Mouse (Mus musculus) cerebellum, postnatal 10 days (tissue): ENCODE measurements at regions not wholly inside any gene's neighbourhood (a gene's known extent, or its start where the extent isn't known, plus 50 kb on each side); places are given as distances from the start of the nearest gene placed in this dataset.
"Not testable (repeated sequence)": the region's sequence is repeated elsewhere in the genome, so short reads cannot be mapped to it uniquely, and the experiment has no call there.

Source experiments
- DNase-seq, 2 experiments: peaks; one replicate each; pipeline ENCODE4 v3.0.0; 2021; ENCODE audit warnings: mixed read lengths in 2 of 2

DNA sequence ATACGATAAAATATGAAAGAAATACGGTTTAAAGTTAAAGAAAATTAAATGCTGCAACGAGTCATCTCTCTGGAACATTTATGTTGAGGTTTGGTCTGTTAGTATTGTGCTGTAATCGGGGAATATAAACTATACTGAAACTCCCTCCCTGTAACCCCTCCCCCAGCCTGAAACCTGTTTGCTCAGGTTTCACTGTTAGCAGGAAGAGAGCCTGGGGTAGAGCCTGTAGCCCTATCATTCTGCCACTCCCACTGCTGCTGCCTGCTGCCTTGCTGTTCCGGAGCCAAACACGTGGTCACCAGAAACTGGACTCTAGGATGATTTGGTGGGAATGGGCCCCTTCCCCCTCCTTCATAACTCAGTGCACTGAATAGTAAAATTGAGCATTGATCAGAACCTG, 127.3 kb upstream of the Tram1l1 start:
- DNase-seq: not testable (repeated sequence)

DNA sequence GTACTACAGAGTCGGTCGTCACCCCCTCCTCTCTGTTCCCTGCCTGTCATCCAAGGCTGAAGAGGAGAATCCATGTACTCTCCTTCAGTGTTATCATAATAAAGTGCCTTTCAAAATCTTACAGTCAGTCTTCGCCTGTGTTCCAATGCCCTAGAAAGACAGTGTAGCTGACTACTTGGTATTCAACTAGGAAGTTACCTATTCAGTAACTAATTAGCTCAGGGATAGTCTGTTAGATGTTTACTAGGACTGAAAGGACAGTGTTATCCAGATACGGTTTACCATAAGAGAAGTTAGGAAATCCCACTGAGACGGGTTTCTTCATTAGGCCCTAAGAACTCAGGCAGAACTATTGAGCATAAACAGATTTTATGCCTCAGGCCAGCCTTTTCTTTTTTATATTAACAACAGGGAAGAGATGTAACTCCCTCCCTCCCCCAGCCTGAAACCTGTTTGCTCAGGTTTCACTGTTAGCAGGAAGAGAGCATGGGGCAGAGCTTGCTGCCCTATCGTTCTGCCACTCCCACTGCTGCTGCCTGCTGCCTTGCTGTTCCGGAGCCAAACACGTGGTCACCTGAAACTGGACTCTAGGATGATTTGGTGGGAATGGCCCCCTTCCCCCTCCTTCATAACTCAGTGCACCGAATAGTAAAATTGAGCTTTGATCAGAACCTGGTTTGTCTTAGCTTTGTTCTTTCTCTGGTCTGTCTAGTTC, 120.3 kb upstream of the Tram1l1 start:
- DNase-seq: not testable (repeated sequence)

- no peak for DNase-seq
Measured at GRCm38 (mm10) chr3:124217131-124217530, 103.5 kb upstream of the Tram1l1 start.

GRCm38 (mm10) chr3:124225982-124226381, 94.7 kb upstream of the Tram1l1 start:
- DNase-seq: peak; percentile 28 to 30

- peak; percentile 38 to 71 for DNase-seq
Measured at GRCm38 (mm10) chr3:124227701-124228100, 93.0 kb upstream of the Tram1l1 start.

DNA sequence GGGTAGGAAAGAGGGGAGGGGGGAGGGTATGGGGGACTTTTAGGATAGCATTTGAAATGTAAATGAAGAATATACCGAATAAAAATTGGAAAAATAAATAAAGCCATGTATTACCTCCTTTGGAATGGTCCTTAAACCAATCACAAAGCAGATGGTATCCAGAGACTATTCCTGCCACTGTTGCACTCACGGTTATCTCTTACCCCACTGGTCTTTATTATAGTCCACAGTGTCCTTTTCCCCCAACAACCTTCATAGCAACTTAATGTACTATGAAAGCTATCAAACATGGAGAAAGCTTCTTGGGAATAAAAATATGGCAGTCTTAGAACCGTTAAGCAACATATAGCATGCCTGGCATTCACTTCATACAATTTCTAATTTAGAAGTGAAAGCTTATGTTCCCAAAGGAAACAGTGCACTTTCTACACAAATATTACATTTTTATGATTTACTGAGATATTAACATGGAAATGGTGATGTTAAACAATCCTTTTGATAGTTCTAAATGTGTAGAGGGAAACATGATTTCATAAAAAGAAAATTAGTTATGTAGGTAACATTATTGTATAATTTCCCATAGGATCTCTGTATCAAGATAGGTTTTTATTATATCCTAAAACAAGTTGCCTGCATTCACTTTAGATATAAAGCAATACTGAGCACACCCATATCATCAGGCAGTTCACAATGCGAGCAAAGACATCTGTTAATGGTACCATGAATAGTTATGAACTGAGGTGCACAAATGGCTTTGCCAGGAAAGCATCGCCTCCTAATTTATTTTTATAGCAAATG, 79.5 kb upstream of the Tram1l1 start:
- DNase-seq: no peak

DNA sequence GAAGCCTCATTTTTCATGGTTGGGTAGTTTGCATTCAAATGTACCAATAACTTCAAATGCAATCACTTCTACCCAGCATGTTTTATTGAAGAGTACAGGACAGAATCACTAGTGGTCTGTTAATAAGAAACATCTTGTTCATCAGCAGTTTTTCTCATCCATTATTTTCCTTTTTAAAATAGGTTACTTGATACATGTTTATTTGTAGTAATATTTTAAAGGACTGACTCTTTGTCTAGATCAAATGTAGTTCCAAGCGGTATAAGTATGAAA, 79.0 kb upstream of the Tram1l1 start:
- DNase-seq: no peak

DNA sequence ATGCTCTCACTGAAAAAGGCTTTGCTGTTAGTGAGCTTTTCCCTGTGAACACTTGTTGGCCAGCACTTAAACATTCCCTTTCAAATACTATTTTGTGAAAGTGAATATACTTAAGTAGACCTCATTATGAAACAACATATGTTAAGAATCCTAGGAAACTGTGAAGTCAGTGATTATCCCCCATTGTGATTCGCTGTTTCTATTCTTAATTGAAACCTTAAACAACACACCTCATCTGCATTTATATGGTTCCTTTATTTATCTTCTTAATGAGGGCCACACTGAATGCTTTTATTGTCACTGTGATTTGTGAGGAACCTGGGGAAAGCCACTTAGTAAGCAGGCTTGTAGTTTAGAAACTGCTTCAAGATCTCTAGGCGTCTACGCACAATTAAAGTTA, 58.5 kb upstream of the Tram1l1 start:
- DNase-seq: no peak

DNA sequence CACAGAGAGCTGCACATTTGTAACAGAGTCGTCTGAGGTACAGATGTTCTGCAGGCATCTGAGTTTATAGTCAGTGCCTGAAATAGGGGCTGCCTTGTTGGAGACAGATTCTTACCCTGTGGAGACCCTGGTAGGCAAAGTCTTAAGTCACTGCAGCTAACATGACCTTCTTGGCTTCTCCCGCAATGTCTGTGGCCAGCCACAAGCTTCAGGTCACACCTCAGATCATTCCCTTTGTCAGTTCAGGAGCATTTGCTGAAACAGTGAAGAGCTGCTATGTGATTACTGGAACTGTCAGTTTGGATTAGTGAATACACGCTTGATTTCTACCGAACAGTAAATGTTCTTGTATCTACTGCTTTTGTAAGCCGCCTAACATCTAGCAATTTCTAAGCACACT, 53.8 kb upstream of the Tram1l1 start:
- peak; percentile 47 to 62 for DNase-seq

- DNase-seq: peak; percentile 68 to 77
Measured at GRCm38 (mm10) chr3:124270506-124270905, 50.1 kb upstream of the Tram1l1 start.
